ENCODE assay signal across 18 mouse cellular contexts in genomic region chr1:34306741-34307140, GRCm38 (mm10).
A peak's percentile ranks its signal among the peaks of the same experiment; 100 is the strongest.
DNase-seq lines count a peak whose midpoint lies in the region; ATAC-seq and TF ChIP-seq lines count a peak whose summit lies in the region.
"Had no signal": no experiment of that assay in that cellular context is flagged by ENCODE, and none has a peak within 500 bp of the region (broad histone marks: within the 10 kb centered on the region; RNA-seq: fewer than 3 reads in every experiment).

No protein-coding gene starts in this region.

- 89% methylated on average over 2 of the region's 2 CpGs for WGBS in kidney, embryonic 15.5 days
- WGBS in kidney, postnatal 0 days: 98% methylated on average over 2 of the region's 2 CpGs
- 90% methylated on average over 2 of the region's 2 CpGs for WGBS in kidney, embryonic 14.5 days
- 59% methylated on average over 2 of the region's 2 CpGs for WGBS in liver, embryonic 13.5 days (ENCODE audit: insufficient replicate concordance)

- no peak overlapping the region for H3K4me2 ChIP-seq in kidney, embryonic 15.5 days
- no peak overlapping the region for H3K4me2 ChIP-seq in kidney, postnatal 0 days (ENCODE audit: low read length)
- no peak overlapping the region for H3K4me2 ChIP-seq in kidney, embryonic 14.5 days (replicated peaks; ENCODE audit: low read depth, low read length)
- no peak overlapping the region for H3K4me2 ChIP-seq in liver, embryonic 13.5 days
- H3K4me2 ChIP-seq: forebrain, embryonic 13.5 days; hindbrain, embryonic 12.5 days had no signal

- peaks cover 58% of the 10 kb centered on the region for H3K36me3 ChIP-seq in kidney, embryonic 15.5 days
- H3K36me3 ChIP-seq in kidney, postnatal 0 days (ENCODE audit: insufficient read depth, low read length): peaks cover 16% of the 10 kb centered on the region; the same call in 1 of the 2 replicates
- peaks cover 21% of the 10 kb centered on the region for H3K36me3 ChIP-seq in kidney, embryonic 14.5 days (ENCODE audit: control insufficient read depth, insufficient read depth, low read length)
- peaks cover 19% of the 10 kb centered on the region for H3K36me3 ChIP-seq in liver, embryonic 13.5 days

- no peaks in the 10 kb centered on the region for H3K27me3 ChIP-seq in kidney, embryonic 15.5 days
- H3K27me3 ChIP-seq in kidney, postnatal 0 days (ENCODE audit: insufficient read depth, low read length): no peaks in the 10 kb centered on the region
- H3K27me3 ChIP-seq in kidney, embryonic 14.5 days (ENCODE audit: control insufficient read depth, insufficient read depth, low read length): no peaks in the 10 kb centered on the region
- H3K27me3 ChIP-seq in liver, embryonic 13.5 days: no peaks in the 10 kb centered on the region
- H3K27me3 ChIP-seq: forebrain, embryonic 13.5 days; hindbrain, embryonic 12.5 days had no signal

- no peak for TF ChIP-seq CTCF in kidney, postnatal 0 days (IDR thresholded peaks at IDR 0.05; ENCODE audit: low read depth)

- peak; percentile 27 for DNase-seq in kidney, adult 11 months
- DNase-seq in kidney, postnatal 0 days (ENCODE audit: low spot score): no peak
- DNase-seq in adipocyte (ENCODE audit: low spot score): peak; percentile 89
- no peak for DNase-seq in liver, embryonic 13.5 days
- no peak for DNase-seq in left cerebral cortex, postnatal 4 days
- DNase-seq: adrenal gland, postnatal 25 days; cerebellum, adult 2 months; cerebellum, postnatal 10 days; forebrain, postnatal 0 days; gastrocnemius, postnatal 14 days; heart, postnatal 10 days; heart, postnatal 4 days had no signal

- H3K9ac ChIP-seq in kidney, embryonic 15.5 days: no peak overlapping the region
- no peak overlapping the region for H3K9ac ChIP-seq in kidney, postnatal 0 days (ENCODE audit: low read depth, low read length)
- no peak overlapping the region for H3K9ac ChIP-seq in kidney, embryonic 14.5 days (ENCODE audit: low read depth, low read length)
- no peak overlapping the region for H3K9ac ChIP-seq in liver, embryonic 13.5 days
- H3K9ac ChIP-seq: forebrain, embryonic 13.5 days; forebrain, postnatal 0 days; hindbrain, embryonic 12.5 days had no signal

- no peaks in the 10 kb centered on the region for H3K4me1 ChIP-seq in kidney, embryonic 15.5 days
- no peaks in the 10 kb centered on the region for H3K4me1 ChIP-seq in kidney, postnatal 0 days (replicated peaks; ENCODE audit: insufficient read depth, low read length)
- H3K4me1 ChIP-seq in kidney, embryonic 14.5 days (ENCODE audit: control insufficient read depth, insufficient read depth, low read length): no peaks in the 10 kb centered on the region
- H3K4me1 ChIP-seq in liver, embryonic 13.5 days (replicated peaks): peaks cover 7% of the 10 kb centered on the region
- H3K4me1 ChIP-seq: embryonic facial prominence, embryonic 10.5 days; forebrain, embryonic 13.5 days; hindbrain, embryonic 12.5 days had no signal

- H3K9me3 ChIP-seq in kidney, embryonic 15.5 days (replicated peaks): no peaks in the 10 kb centered on the region
- no peaks in the 10 kb centered on the region for H3K9me3 ChIP-seq in kidney, postnatal 0 days (replicated peaks; ENCODE audit: low read length)
- no peaks in the 10 kb centered on the region for H3K9me3 ChIP-seq in kidney, embryonic 14.5 days (ENCODE audit: control insufficient read depth, low read length)
- H3K9me3 ChIP-seq in liver, embryonic 13.5 days (replicated peaks): no peaks in the 10 kb centered on the region
- H3K9me3 ChIP-seq: embryonic facial prominence, embryonic 10.5 days; forebrain, embryonic 13.5 days; hindbrain, embryonic 12.5 days had no signal

- intact Hi-C loops in left cerebral cortex, postnatal 4 days (cut with DNase I): no loop called here

- ATAC-seq in kidney, embryonic 15.5 days (replicated peaks; ENCODE audit: low FRiP score): no peak
- ATAC-seq in kidney, postnatal 0 days (replicated peaks; ENCODE audit: low FRiP score, low read depth): peak; percentile 55
- no peak for ATAC-seq in kidney, embryonic 14.5 days (ENCODE audit: low FRiP score, low TSS enrichment)
- 0 out of 2 replicates have a peak, but pooled peaks have one; percentile 13 for ATAC-seq in liver, embryonic 13.5 days (ENCODE audit: low read depth)
- ATAC-seq: forebrain, embryonic 13.5 days; forebrain, postnatal 0 days; hindbrain, embryonic 16.5 days had no signal

- no peak overlapping the region for H3K27ac ChIP-seq in kidney, embryonic 15.5 days
- no peak overlapping the region for H3K27ac ChIP-seq in kidney, postnatal 0 days
- no peak overlapping the region for H3K27ac ChIP-seq in kidney, embryonic 14.5 days (ENCODE audit: low read depth, low read length)
- H3K27ac ChIP-seq in liver, embryonic 13.5 days: no peak overlapping the region
- H3K27ac ChIP-seq: embryonic facial prominence, embryonic 10.5 days; forebrain, embryonic 13.5 days; hindbrain, embryonic 12.5 days had no signal

- H3K4me3 ChIP-seq in kidney, embryonic 15.5 days (replicated peaks): no peak overlapping the region
- H3K4me3 ChIP-seq in kidney, postnatal 0 days (replicated peaks; ENCODE audit: low read depth, low read length): no peak overlapping the region
- no peak overlapping the region for H3K4me3 ChIP-seq in kidney, embryonic 14.5 days (ENCODE audit: low read length)
- no peak overlapping the region for H3K4me3 ChIP-seq in liver, embryonic 13.5 days (replicated peaks)
- H3K4me3 ChIP-seq: embryonic facial prominence, embryonic 10.5 days; forebrain, embryonic 13.5 days; hindbrain, embryonic 12.5 days had no signal

Comparison
In these comparisons a context has a peak if more than half of its experiments do, and no peak if none do; other contexts are left out.
1. DNase-seq: peak in kidney, adult 11 months (single experiment) and adipocyte (single experiment); none in kidney, postnatal 0 days (single experiment), liver, embryonic 13.5 days (single experiment) and left cerebral cortex, postnatal 4 days (single experiment).
2. ATAC-seq: peak in kidney, postnatal 0 days (single experiment) and liver, embryonic 13.5 days (single experiment); none in kidney, embryonic 15.5 days (single experiment) and kidney, embryonic 14.5 days (single experiment).